Mouse (Mus musculus) CH12.LX (cell line): ENCODE results near the gene Plaur. TPM values are rescaled to one million over a fixed set of nuclear protein-coding genes. Genes with fewer than 3 reads are reported as not detected.

ENCODE experiments used
- DNase-seq: peaks from one replicate; pipeline ENCODE4 v3.0.0-alpha.2; 2013; ENCODE audit errors: extremely low read depth
- H3K27ac ChIP-seq: 2 replicates; pipeline ENCODE4 v1.5.1; 2012; ENCODE audit warnings: low read depth, mild to moderate bottlenecking, control low read depth, moderate library complexity; ENCODE audit not compliant: insufficient read depth
- H3K27me3 ChIP-seq: replicated peaks from 2 replicates; pipeline ENCODE3; 2012; ENCODE audit warnings: inconsistent platforms
- H3K36me3 ChIP-seq, 2 experiments: replicated peaks in 1 of 2; 2 replicates each; pipeline versions ENCODE3 to v1.6.1; 2012; ENCODE audit warnings: inconsistent platforms in 1 of 2, low read length in 1 of 2, mild to moderate bottlenecking in 1 of 2, mixed read lengths in 1 of 2, moderate library complexity in 1 of 2; ENCODE audit not compliant: control insufficient read depth in 1 of 2, insufficient read depth in 1 of 2
- H3K4me1 ChIP-seq, 2 experiments: 2 replicates each; pipeline ENCODE4 v1.6.1; 2012; ENCODE audit warnings: inconsistent platforms in 1 of 2, moderate library complexity in 1 of 2; ENCODE audit not compliant: insufficient read depth in 2 of 2, control insufficient read depth in 1 of 2
- H3K4me2 ChIP-seq: 2 replicates; pipeline ENCODE4 v1.6.1; 2012; ENCODE audit warnings: low read depth, mild to moderate bottlenecking, control low read depth; ENCODE audit not compliant: poor library complexity, insufficient read depth, severe bottlenecking
- H3K4me3 ChIP-seq, 3 experiments: fragments of 150-350 bp in 1 of 3; sonication (generic) in 1 of 3; replicated peaks in 1 of 3; 2 replicates each; pipeline versions ENCODE3 to v1.5.1; 2011 to 2012; ENCODE audit warnings: low read depth in 2 of 3, low read length in 2 of 3, mild to moderate bottlenecking in 2 of 3, moderate library complexity in 2 of 3, control low read depth in 1 of 3, improper control_type of control experiment in 1 of 3, inconsistent platforms in 1 of 3, mixed read lengths in 1 of 3; ENCODE audit not compliant: poor library complexity in 1 of 3
- H3K79me2 ChIP-seq: replicated peaks from 2 replicates; pipeline ENCODE4 v1.6.1; 2012; ENCODE audit warnings: mild to moderate bottlenecking, moderate library complexity; ENCODE audit not compliant: control insufficient read depth, poor library complexity, insufficient read depth, severe bottlenecking; ENCODE audit errors: extremely low read depth
- H3K9ac ChIP-seq: 2 replicates; pipeline ENCODE4 v1.6.1; 2012; ENCODE audit warnings: low read depth, mild to moderate bottlenecking, control low read depth, moderate library complexity; ENCODE audit not compliant: insufficient read depth
- H3K9me3 ChIP-seq: replicated peaks from 2 replicates; pipeline ENCODE3; 2012; ENCODE audit warnings: low read length, inconsistent platforms, mixed read lengths
- BHLHE40 ChIP-seq: IDR thresholded peaks from 2 replicates; pipeline ENCODE4 v1.6.1; 2011; ENCODE audit warnings: mild to moderate bottlenecking, low read depth, low read length, improper control_type of control experiment
- CHD1 ChIP-seq: IDR thresholded peaks from 2 replicates; pipeline ENCODE4 v1.6.1; 2012; ENCODE audit warnings: low read depth, low read length, improper control_type of control experiment, inconsistent platforms
- CHD2 ChIP-seq: IDR thresholded peaks from 2 replicates; pipeline ENCODE4 v1.6.1; 2011; ENCODE audit warnings: low read length, improper control_type of control experiment
- CTCF ChIP-seq, 2 experiments: IDR thresholded peaks in 1 of 2; conservative IDR thresholded peaks in 1 of 2; 2 replicates each; pipeline ENCODE4 v1.5.1; 2011 to 2012; ENCODE audit warnings: low read depth in 2 of 2, low read length in 2 of 2, improper control_type of control experiment in 1 of 2, inconsistent platforms in 1 of 2, mild to moderate bottlenecking in 1 of 2, moderate library complexity in 1 of 2
- ELF1 ChIP-seq: IDR thresholded peaks from 2 replicates; pipeline ENCODE4 v1.6.1; 2014; ENCODE audit warnings: low read depth, mild to moderate bottlenecking, inconsistent platforms, low read length, improper control_type of control experiment
- EP300 ChIP-seq: IDR thresholded peaks from 2 replicates; pipeline ENCODE4 v1.6.1; 2011; ENCODE audit warnings: low read length, improper control_type of control experiment
- ETS1 ChIP-seq: conservative IDR thresholded peaks from 2 replicates; pipeline ENCODE4 v1.6.1; 2012; ENCODE audit warnings: low read depth, mild to moderate bottlenecking, inconsistent platforms, low read length, improper control_type of control experiment, moderate library complexity
- HCFC1 ChIP-seq: IDR thresholded peaks from 2 replicates; pipeline ENCODE4 v1.6.1; 2012; ENCODE audit warnings: low read depth, mild to moderate bottlenecking, inconsistent platforms, low read length, improper control_type of control experiment
- IRF4 ChIP-seq: IDR thresholded peaks from 2 replicates; pipeline ENCODE4 v1.6.1; 2014; ENCODE audit warnings: low read depth, mild to moderate bottlenecking, inconsistent platforms, low read length, improper control_type of control experiment
- JUND ChIP-seq: conservative IDR thresholded peaks from 2 replicates; pipeline ENCODE4 v1.6.1; 2011; ENCODE audit warnings: low read depth, low read length, improper control_type of control experiment
- MAX ChIP-seq: IDR thresholded peaks from 2 replicates; pipeline ENCODE4 v1.6.1; 2011; ENCODE audit warnings: low read length, improper control_type of control experiment
- MYC ChIP-seq: IDR thresholded peaks from 2 replicates; pipeline ENCODE4 v1.6.1; 2011; ENCODE audit warnings: low read depth, mild to moderate bottlenecking, improper control_type of control experiment, low read length
- NELFE ChIP-seq: IDR thresholded peaks from 2 replicates; pipeline ENCODE4 v1.6.1; 2011; ENCODE audit warnings: low read depth, low read length, improper control_type of control experiment
- POLR2AphosphoS2 ChIP-seq: IDR thresholded peaks from 2 replicates; pipeline ENCODE4 v1.6.1; 2011; ENCODE audit warnings: low read depth, low read length, improper control_type of control experiment
- RAD21 ChIP-seq: IDR thresholded peaks from 2 replicates; pipeline ENCODE4 v1.6.1; 2011; ENCODE audit warnings: low read depth, mild to moderate bottlenecking, low read length, improper control_type of control experiment, moderate library complexity
- SMC3 ChIP-seq: IDR thresholded peaks from 2 replicates; pipeline ENCODE4 v1.6.1; 2011; ENCODE audit warnings: low read depth, low read length, improper control_type of control experiment
- TBP ChIP-seq: conservative IDR thresholded peaks from 2 replicates; pipeline ENCODE4 v1.6.1; 2011; ENCODE audit warnings: low read depth, low read length, improper control_type of control experiment
- USF2 ChIP-seq: conservative IDR thresholded peaks from 2 replicates; pipeline ENCODE4 v1.6.1; 2011; ENCODE audit warnings: low read depth, low read length, improper control_type of control experiment
- ZNF384 ChIP-seq: IDR thresholded peaks from 2 replicates; pipeline ENCODE4 v1.6.1; 2012; ENCODE audit warnings: low read depth, low read length, improper control_type of control experiment, inconsistent platforms
- dilution Hi-C: fragments of 300-500 bp; cut with MboI; formaldehyde crosslinking; loops from 2 replicates; pipeline ENCODE4 v1.14.3; 2020; ENCODE audit warnings: low sequenced_read_pairs; ENCODE audit not compliant: extremely low pct_unique_long_range_greater_than_20kb, extremely low pct_ligation_motif_present
- in situ Hi-C: fragments of 300-500 bp; cut with MboI; formaldehyde crosslinking; loops from 3 replicates; pipeline ENCODE4 v1.14.3; 2019; ENCODE audit warnings: low sequenced_read_pairs, low pct_ligation_motif_present, low pct_unique_long_range_greater_than_20kb, mixed read lengths
- polyA plus RNA-seq: library from polyadenylated mRNA; unstranded; fragments of >175 nt; gene quantifications from 2 replicates; pipeline ENCODE4 v1.2.1, GENCODE M21; 2012; ENCODE audit warnings: low read depth; ENCODE audit not compliant: insufficient read length
- total RNA-seq, 2 experiments: library from RNA; depleted of rRNA; stranded (reverse); fragments of 300-350 nt in 1 of 2; fragments of >200 nt in 1 of 2; gene quantifications; 2 replicates each; pipeline ENCODE4 v1.2.3; 2012 to 2014

The Plaur gene
- total and polyA plus RNA-seq, 3 experiments: 0.13 to 0.72 (median 0.26) TPM

- H3K4me2 ChIP-seq: no peak overlapping the region
- H3K36me3 ChIP-seq: no peaks in the 10 kb centered on the region
- no peak overlapping the region for H3K27ac ChIP-seq
- dilution Hi-C loops: no loop called here
- no peaks in the 10 kb centered on the region for H3K79me2 ChIP-seq
- no peak overlapping the region for H3K9ac ChIP-seq
- no peak overlapping the region for H3K4me3 ChIP-seq
- H3K4me1 ChIP-seq: peaks cover 12 to 28% of the 10 kb centered on the region in 2 experiments; a peak in 3 of 4 replicates
- in situ Hi-C loops: no loop called here
- H3K27me3 ChIP-seq: peaks cover 10% of the 10 kb centered on the region
- no peak for DNase-seq
- H3K9me3 ChIP-seq: no peaks in the 10 kb centered on the region
- TF ChIP-seq CHD2: no peak
- TF ChIP-seq, all 38 proteins: peak for 0
These were observed 23.1 kb upstream of the Plaur start for GRCm38 (mm10) chr7:24439191-24439590.

- Histone ChIP-seq H3K27me3 (peaks cover 10% of the 10 kb centered on the region), H3K4me1 (peaks cover 15 to 34% of the 10 kb centered on the region in 2 experiments; a peak in 3 of 4 replicates), H3K4me3 (no peak overlapping the region), H3K9me3 (no peaks in the 10 kb centered on the region), H3K9ac (no peak overlapping the region), H3K36me3 (no peaks in the 10 kb centered on the region), H3K79me2 (no peaks in the 10 kb centered on the region), H3K27ac (no peak overlapping the region), H3K4me2 (no peak overlapping the region)
- dilution Hi-C loops: no loop called here
- TF ChIP-seq USF2 (no peak), ELF1 (no peak), ZNF384 (no peak), TBP (no peak), MAX (no peak), BHLHE40 (no peak), JUND (no peak), RAD21 (no peak), POLR2AphosphoS2 (no peak), CHD1 (no peak), HCFC1 (no peak), MYC (no peak), SMC3 (no peak), IRF4 (no peak)
- in situ Hi-C loops: no loop called here
- DNase-seq: no peak
These were observed 22.4 kb upstream of the Plaur start for GRCm38 (mm10) chr7:24439891-24440290.

GRCm38 (mm10) chr7:24441785-24442184 is 20.5 kb upstream of the Plaur start:
- H3K4me3 ChIP-seq: no peak overlapping the region
- H3K9ac ChIP-seq: no peak overlapping the region
- TF ChIP-seq EP300 (no peak), NELFE (peak; percentile 61; the same call in 1 of the 2 replicates), SMC3 (peak; percentile 96), ETS1 (no peak), CTCF (conservative IDR thresholded peaks at IDR 0.05 in 1 of 2, IDR thresholded peaks at IDR 0.05 in 1 of 2; ENCODE audit: low read depth in 2 of 2, low read length in 2 of 2) (peak; percentile 96 to 100), RAD21 (peak; percentile 92)
- DNase-seq: peak; percentile 90
- no peaks in the 10 kb centered on the region for H3K79me2 ChIP-seq
- peaks cover 11% of the 10 kb centered on the region for H3K9me3 ChIP-seq
- no peaks in the 10 kb centered on the region for H3K36me3 ChIP-seq
- H3K27ac ChIP-seq: no peak overlapping the region
- peak overlapping the region; percentile 47 for H3K4me2 ChIP-seq
- in situ Hi-C loops: no loop called here
- dilution Hi-C loops: no loop called here
- peaks cover 22 to 48% of the 10 kb centered on the region in 2 experiments for H3K4me1 ChIP-seq
- H3K27me3 ChIP-seq: peaks cover 14% of the 10 kb centered on the region
